Mouse (Mus musculus) liver, embryonic 15.5 days (tissue): ENCODE measurements around the gene Cstf2. TPM values are rescaled to one million over a fixed set of nuclear protein-coding genes. Genes with fewer than 3 reads are reported as not detected.

Experiments used
- ATAC-seq: fragments of 200-750 bp; cut with Nextera tagmentation; 2 replicates; pipeline ENCODE4 v1.8.0; 2017; ENCODE audit warnings: moderate number of reproducible peaks, mild to moderate bottlenecking, moderate library complexity; ENCODE audit not compliant: insufficient read depth
- H3K27ac ChIP-seq: fragments of 300-500 bp; sonication (generic); replicated peaks from 2 replicates; pipeline ENCODE4 v1.5.1; 2015; ENCODE audit warnings: mild to moderate bottlenecking, inconsistent platforms
- H3K27me3 ChIP-seq: fragments of 300-500 bp; sonication (generic); 2 replicates; pipeline ENCODE4 v1.6.1; 2015; ENCODE audit warnings: mild to moderate bottlenecking, inconsistent platforms
- H3K36me3 ChIP-seq: fragments of 300-500 bp; sonication (generic); replicated peaks from 2 replicates; pipeline ENCODE4 v1.6.1; 2015; ENCODE audit warnings: moderate library complexity, mild to moderate bottlenecking, inconsistent platforms
- H3K4me1 ChIP-seq: fragments of 300-500 bp; sonication (generic); replicated peaks from 2 replicates; pipeline ENCODE4 v1.6.1; 2015; ENCODE audit warnings: inconsistent platforms
- H3K4me2 ChIP-seq: fragments of 300-500 bp; sonication (generic); 2 replicates; pipeline ENCODE4 v1.6.1; 2015; ENCODE audit warnings: moderate library complexity, mild to moderate bottlenecking, inconsistent platforms
- H3K4me3 ChIP-seq: fragments of 300-500 bp; sonication (generic); replicated peaks from 2 replicates; pipeline ENCODE4 v1.5.1; 2015; ENCODE audit warnings: mild to moderate bottlenecking, inconsistent platforms
- H3K9ac ChIP-seq: fragments of 300-500 bp; sonication (generic); 2 replicates; pipeline ENCODE4 v1.6.1; 2015; ENCODE audit warnings: moderate library complexity, mild to moderate bottlenecking, inconsistent platforms
- H3K9me3 ChIP-seq: fragments of 300-500 bp; sonication (generic); replicated peaks from 2 replicates; pipeline ENCODE4 v1.6.1; 2016; ENCODE audit warnings: inconsistent platforms
- WGBS: fragments of 180-500 bp; shearing (Covaris S2); methylation state at CpG from one replicate; pipeline ENCODE4 v1.1.7; 2015; ENCODE audit warnings: mixed read lengths; ENCODE audit not compliant: insufficient replicate concordance; 5-methylcytosine and 5-hydroxymethylcytosine counted together
- microRNA-seq: library from miRNA; unstranded; fragments of <30 nt; microRNA quantifications from one replicate; pipeline ENCODE4, GENCODE M21; 2016
- polyA plus RNA-seq: library from polyadenylated mRNA; unstranded; fragments of >200 nt; fragmentation: Nextera tagmentation; extraction: Ambion mirVana; gene quantifications from 2 replicates; pipeline ENCODE4 v1.2.1, GENCODE M21; 2015

The Cstf2 gene
- polyA plus RNA-seq, 1 experiment from 2014 or later = 18.8 TPM

DNA sequence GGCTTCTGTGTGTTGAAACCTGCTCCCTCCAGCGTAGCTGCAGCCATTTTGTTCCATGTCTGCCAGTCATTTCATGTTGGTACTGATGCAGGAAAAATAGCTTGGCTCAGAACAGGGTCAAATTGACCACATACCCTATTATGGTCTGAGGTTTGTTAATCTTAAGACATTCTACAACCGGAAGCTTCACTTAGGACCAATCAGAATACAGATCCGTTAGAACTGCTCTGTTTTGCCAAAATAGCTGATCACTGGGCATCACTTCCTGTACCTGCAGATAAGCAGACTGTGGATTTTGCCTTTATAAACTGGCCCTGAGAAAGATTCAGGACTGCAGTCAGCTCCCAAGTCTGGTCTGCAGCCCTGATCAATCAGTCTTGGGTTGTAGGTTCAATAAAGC, 69.6 kb downstream of the Cstf2 start:
- no peaks in the 10 kb centered on the region for H3K9me3 ChIP-seq
- no peak overlapping the region for H3K4me2 ChIP-seq
- H3K4me1 ChIP-seq = no peaks in the 10 kb centered on the region
- no peak overlapping the region for H3K9ac ChIP-seq
- WGBS = 52% methylated on average over 3 of the region's 3 CpGs
- ATAC-seq = no peak
- no peak overlapping the region for H3K27ac ChIP-seq
- no peak overlapping the region for H3K4me3 ChIP-seq
- peaks cover 3% of the 10 kb centered on the region; the same call in 1 of the 2 replicates for H3K27me3 ChIP-seq
- no peaks in the 10 kb centered on the region for H3K36me3 ChIP-seq

GRCm38 (mm10) chrX:134132295-134132694, 73.3 kb downstream of the Cstf2 start:
- no peak overlapping the region for H3K9ac ChIP-seq
- ATAC-seq = no peak
- peaks cover 3% of the 10 kb centered on the region; the same call in 1 of the 2 replicates for H3K27me3 ChIP-seq
- no peaks in the 10 kb centered on the region for H3K9me3 ChIP-seq
- no peaks in the 10 kb centered on the region for H3K4me1 ChIP-seq
- no peak overlapping the region for H3K4me2 ChIP-seq
- WGBS = 26% methylated on average over 5 of the region's 5 CpGs
- no peak overlapping the region for H3K4me3 ChIP-seq
- no peaks in the 10 kb centered on the region for H3K36me3 ChIP-seq
- no peak overlapping the region for H3K27ac ChIP-seq

- Histone ChIP-seq H3K36me3 (no peaks in the 10 kb centered on the region), H3K4me1 (no peaks in the 10 kb centered on the region), H3K27me3 (no peaks in the 10 kb centered on the region), H3K4me2 (no peak overlapping the region), H3K4me3 (no peak overlapping the region), H3K27ac (no peak overlapping the region), H3K9ac (no peak overlapping the region), H3K9me3 (no peaks in the 10 kb centered on the region)
- ATAC-seq = no peak
- WGBS = 31% methylated on average over 3 of the region's 3 CpGs
Observed at GRCm38 (mm10) chrX:134133821-134134220, 74.8 kb downstream of the Cstf2 start.

Small RNA genes lying within 50 kb of the gene (microRNA-seq; reads per million reads assigned to microRNA genes)
- 0.76 reads per million for gene Mir3112

Other genes starting within 250 kb of the Cstf2 start
- gene Tnmd, start 208.2 kb upstream of the Cstf2 start, polyA plus RNA-seq = 1.4 and 2.1 TPM in 2 replicates
- 9.9 and 10.4 TPM in 2 replicates for gene Tspan6, start 160.8 kb upstream of the Cstf2 start, polyA plus RNA-seq
- 0.44 and 0.48 TPM in 2 replicates for gene Srpx2, start 150.8 kb upstream of the Cstf2 start, polyA plus RNA-seq
- gene Sytl4, start 77.4 kb upstream of the Cstf2 start, polyA plus RNA-seq = 0.97 and 1.1 TPM in 2 replicates
- gene Xkrx, start 102.9 kb downstream of the Cstf2 start, polyA plus RNA-seq = not detected in 2 replicates
- not detected in 2 replicates for gene Arl13a, start 128.3 kb downstream of the Cstf2 start, polyA plus RNA-seq
- gene Nox1, start 162.8 kb downstream of the Cstf2 start, polyA plus RNA-seq = not detected in 2 replicates
- 8.2 and 8.9 TPM in 2 replicates for gene Trmt2b, start 217.8 kb downstream of the Cstf2 start, polyA plus RNA-seq
- gene Tmem35a, start 236.0 kb downstream of the Cstf2 start, polyA plus RNA-seq = 0.62 and 0.85 TPM in 2 replicates
- 17.9 and 23.8 TPM in 2 replicates for gene Cenpi, start 248.9 kb downstream of the Cstf2 start, polyA plus RNA-seq